Mouse (Mus musculus) stomach, embryonic 14.5 days (tissue): ENCODE results near the gene Vipas39. TPM values are rescaled to one million over a fixed set of nuclear protein-coding genes. Genes with fewer than 3 reads are reported as not detected.

Source experiments
- ATAC-seq: fragments of 200-750 bp; cut with Nextera tagmentation; 2 replicates; pipeline ENCODE4 v1.8.0; 2017; ENCODE audit warnings: low read depth, moderate TSS enrichment; ENCODE audit not compliant: insufficient number of reproducible peaks, insufficient read depth, low FRiP score
- H3K27ac ChIP-seq: fragments of 300-500 bp; sonication (generic); 2 replicates; pipeline ENCODE4 v1.5.1; 2014; ENCODE audit warnings: mild to moderate bottlenecking, low read length, moderate library complexity, mixed read lengths
- H3K27me3 ChIP-seq: fragments of 300-500 bp; sonication (generic); 2 replicates; pipeline ENCODE4 v1.6.1; 2014; ENCODE audit warnings: low read length, control low read depth, mixed read lengths; ENCODE audit not compliant: control insufficient read depth, insufficient read depth
- H3K36me3 ChIP-seq: fragments of 300-500 bp; sonication (generic); 2 replicates; pipeline ENCODE4 v1.6.1; 2014; ENCODE audit warnings: mild to moderate bottlenecking, control low read depth, low read length, moderate library complexity, mixed read lengths; ENCODE audit not compliant: control insufficient read depth, insufficient read depth
- H3K4me1 ChIP-seq: fragments of 300-500 bp; sonication (generic); 2 replicates; pipeline ENCODE4 v1.6.1; 2014; ENCODE audit warnings: low read length, control low read depth, mixed read lengths; ENCODE audit not compliant: control insufficient read depth, insufficient read depth
- H3K4me2 ChIP-seq: fragments of 300-500 bp; sonication (generic); replicated peaks from 2 replicates; pipeline ENCODE4 v1.6.1; 2014; ENCODE audit warnings: low read depth, low read length, control low read depth
- H3K4me3 ChIP-seq: fragments of 300-500 bp; sonication (generic); 2 replicates; pipeline ENCODE4 v1.5.1; 2014; ENCODE audit warnings: low read depth, low read length, control low read depth
- H3K9ac ChIP-seq: fragments of 300-500 bp; sonication (generic); replicated peaks from 2 replicates; pipeline ENCODE4 v1.6.1; 2014; ENCODE audit warnings: low read depth, mild to moderate bottlenecking, control low read depth, low read length, moderate library complexity, mixed read lengths
- H3K9me3 ChIP-seq: fragments of 300-500 bp; sonication (generic); 2 replicates; pipeline ENCODE4 v1.6.1; 2016; ENCODE audit warnings: low read depth, low read length, control low read depth; ENCODE audit not compliant: control insufficient read depth
- WGBS: fragments of 180-500 bp; shearing (Covaris S2); extraction: QIAGEN DNeasy Blood & Tissue Kit; methylation state at CpG from one replicate; pipeline ENCODE4 v1.1.7; 2014; 5-methylcytosine and 5-hydroxymethylcytosine counted together
- polyA plus RNA-seq: library from polyadenylated mRNA; unstranded; fragments of >200 nt; fragmentation: Nextera tagmentation; extraction: Ambion mirVana; gene quantifications from 2 replicates; pipeline ENCODE4 v1.2.1, GENCODE M21; 2014

The Vipas39 gene
- polyA plus RNA-seq, 1 experiment from 2014 or later, result 48.3 TPM

DNA sequence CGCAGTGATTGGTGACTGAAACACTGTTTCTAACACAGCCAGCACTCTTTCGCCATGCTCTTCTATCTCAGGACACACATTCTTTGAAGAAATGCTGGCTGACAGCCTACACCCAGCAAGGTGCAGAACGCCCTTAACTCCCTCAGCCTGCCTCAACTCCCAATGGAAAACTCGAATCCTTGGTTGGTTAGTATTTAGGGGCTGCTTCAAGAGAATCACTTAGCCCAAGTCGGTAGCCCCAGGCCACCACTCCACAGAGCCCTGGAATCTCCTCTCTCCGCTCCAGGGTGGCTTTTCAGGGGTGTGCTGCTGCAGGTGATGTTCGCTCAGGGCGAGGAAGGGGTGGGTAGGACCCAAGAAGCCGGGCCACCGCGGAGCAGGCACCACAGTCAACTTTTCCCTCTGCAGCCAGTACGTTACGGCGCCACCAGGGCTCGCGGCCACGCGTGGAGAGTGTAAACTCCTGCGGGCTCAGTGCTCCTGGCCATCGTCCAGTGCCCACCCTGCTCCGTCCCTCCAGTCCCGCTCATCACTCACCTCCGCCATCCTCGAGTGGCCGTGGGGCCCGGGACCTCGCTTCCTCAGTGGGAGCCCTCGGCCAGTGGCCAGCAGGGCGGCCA is 33.1 kb upstream of the Vipas39 start:
- WGBS, result 7% methylated on average over 29 of the region's 29 CpGs
- no peak overlapping the region for H3K27ac ChIP-seq
- peak; percentile 33; the same call in 1 of the 2 replicates for ATAC-seq
- peak overlapping the region; percentile 53 for H3K9ac ChIP-seq
- peak overlapping the region; percentile 58 for H3K4me3 ChIP-seq
- no peaks in the 10 kb centered on the region for H3K36me3 ChIP-seq
- H3K4me1 ChIP-seq, result peaks cover 5% of the 10 kb centered on the region; the same call in 1 of the 2 replicates
- H3K27me3 ChIP-seq, result 0 out of 2 replicates have a peak, but pooled peaks cover 4% of the 10 kb centered on the region
- no peaks in the 10 kb centered on the region for H3K9me3 ChIP-seq
- H3K4me2 ChIP-seq, result peak overlapping the region; percentile 97

DNA sequence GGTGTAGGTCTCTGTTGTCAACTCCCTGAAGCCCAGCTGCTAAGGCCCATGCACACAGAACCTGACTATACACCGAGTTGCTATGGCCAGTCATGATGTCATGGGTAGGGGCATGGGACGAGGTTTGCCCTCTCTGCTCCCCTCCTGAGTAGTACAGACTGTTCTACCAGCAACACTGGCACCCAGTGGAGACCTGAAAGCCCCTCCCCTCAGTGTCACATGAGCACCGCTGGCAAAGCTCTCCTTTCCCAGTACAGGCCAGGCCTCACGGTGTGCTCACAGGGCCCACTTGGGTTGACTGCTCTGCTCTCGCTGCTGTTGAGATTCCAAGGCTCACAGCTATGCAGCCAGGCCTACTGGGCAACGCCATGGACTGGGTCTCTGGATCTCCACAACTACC is 27.9 kb upstream of the Vipas39 start:
- ATAC-seq, result no peak
- no peak overlapping the region for H3K9ac ChIP-seq
- no peaks in the 10 kb centered on the region for H3K9me3 ChIP-seq
- H3K36me3 ChIP-seq, result no peaks in the 10 kb centered on the region
- H3K4me2 ChIP-seq, result no peak overlapping the region
- no peaks in the 10 kb centered on the region for H3K4me1 ChIP-seq
- H3K4me3 ChIP-seq, result no peak overlapping the region
- WGBS, result 65% methylated on average over 6 of the region's 6 CpGs
- no peak overlapping the region for H3K27ac ChIP-seq
- 0 out of 2 replicates have a peak, but pooled peaks cover 1% of the 10 kb centered on the region for H3K27me3 ChIP-seq

DNA sequence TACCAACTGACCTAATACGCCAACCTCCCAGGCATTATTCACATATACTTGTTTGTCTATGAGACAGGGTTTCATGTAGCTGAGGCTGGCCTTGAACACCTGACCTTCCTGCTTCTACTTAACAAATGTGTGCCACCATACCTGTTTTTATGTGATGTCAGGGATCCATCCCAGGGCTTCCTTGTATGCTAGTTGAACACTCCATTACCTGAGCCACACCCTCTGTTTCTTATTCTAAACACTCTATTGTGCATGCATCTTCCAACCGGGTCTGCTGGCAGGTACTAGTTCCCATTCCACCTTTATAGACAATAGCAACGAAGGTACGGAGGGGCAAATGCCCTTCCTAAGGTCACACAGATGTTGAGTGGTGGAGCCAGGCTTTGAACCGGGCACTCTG is 23.0 kb upstream of the Vipas39 start:
- Histone ChIP-seq H3K27ac (no peak overlapping the region), H3K4me1 (no peaks in the 10 kb centered on the region)

DNA sequence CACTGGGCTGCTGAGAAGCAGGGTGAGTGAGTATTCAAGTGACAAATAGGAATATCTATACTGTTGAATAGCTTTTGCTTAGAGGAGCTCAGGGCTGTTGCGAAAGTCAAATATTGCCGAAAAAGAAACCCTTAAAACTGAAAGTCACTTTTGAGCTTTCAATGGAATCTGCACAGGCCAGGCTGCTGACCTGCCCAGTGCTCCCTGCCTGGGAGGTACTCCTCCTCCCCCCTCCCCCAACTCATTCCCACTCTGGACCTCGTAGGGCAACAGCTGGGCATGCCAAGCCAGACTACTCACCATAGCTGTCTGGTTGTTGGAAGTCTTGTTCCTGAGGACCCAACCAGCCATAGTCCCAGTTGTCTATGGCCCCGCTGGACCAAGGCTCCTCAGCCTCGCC is 18.7 kb upstream of the Vipas39 start:
- H3K9me3 ChIP-seq, result no peaks in the 10 kb centered on the region
- no peak overlapping the region for H3K27ac ChIP-seq
- no peaks in the 10 kb centered on the region for H3K27me3 ChIP-seq
- no peak overlapping the region for H3K4me3 ChIP-seq
- ATAC-seq, result no peak
- H3K9ac ChIP-seq, result no peak overlapping the region
- no peaks in the 10 kb centered on the region for H3K36me3 ChIP-seq
- no peaks in the 10 kb centered on the region for H3K4me1 ChIP-seq
- 79% methylated on average over 5 of the region's 5 CpGs for WGBS
- no peak overlapping the region for H3K4me2 ChIP-seq

More for the DNA sequence above, 23.0 kb upstream of the Vipas39 start:
- Histone ChIP-seq H3K4me3 (no peak overlapping the region), H3K9ac (no peak overlapping the region), H3K4me2 (no peak overlapping the region), H3K27me3 (no peaks in the 10 kb centered on the region), H3K9me3 (no peaks in the 10 kb centered on the region), H3K36me3 (no peaks in the 10 kb centered on the region)
- WGBS, result 90% methylated on average over 5 of the region's 5 CpGs
- ATAC-seq, result no peak

DNA sequence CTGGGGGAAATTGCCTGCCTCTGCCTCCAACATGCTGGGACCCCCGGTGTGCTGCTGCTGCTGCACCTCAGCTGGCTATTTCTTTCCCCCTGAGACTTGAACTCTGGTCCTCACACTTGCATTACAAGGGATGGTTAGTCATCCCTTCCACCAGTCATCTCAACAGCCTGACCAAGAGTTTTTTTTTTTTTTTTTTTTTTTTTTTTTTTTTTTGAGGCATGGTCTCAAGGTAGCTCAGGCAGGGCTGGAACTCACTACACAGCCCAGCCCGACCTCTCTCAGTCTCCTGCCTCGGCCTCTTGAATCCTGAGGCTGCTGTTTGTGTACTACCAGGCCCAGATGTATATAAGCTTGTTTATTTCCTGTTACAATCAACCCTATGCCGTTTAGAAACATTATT is 18.2 kb upstream of the Vipas39 start:
- Histone ChIP-seq H3K4me3 (no peak overlapping the region), H3K9ac (no peak overlapping the region), H3K4me1 (no peaks in the 10 kb centered on the region), H3K27ac (no peak overlapping the region), H3K27me3 (no peaks in the 10 kb centered on the region), H3K9me3 (no peaks in the 10 kb centered on the region), H3K4me2 (no peak overlapping the region), H3K36me3 (no peaks in the 10 kb centered on the region)
- ATAC-seq, result no peak
- 71% methylated on average over 4 of the region's 4 CpGs for WGBS

DNA sequence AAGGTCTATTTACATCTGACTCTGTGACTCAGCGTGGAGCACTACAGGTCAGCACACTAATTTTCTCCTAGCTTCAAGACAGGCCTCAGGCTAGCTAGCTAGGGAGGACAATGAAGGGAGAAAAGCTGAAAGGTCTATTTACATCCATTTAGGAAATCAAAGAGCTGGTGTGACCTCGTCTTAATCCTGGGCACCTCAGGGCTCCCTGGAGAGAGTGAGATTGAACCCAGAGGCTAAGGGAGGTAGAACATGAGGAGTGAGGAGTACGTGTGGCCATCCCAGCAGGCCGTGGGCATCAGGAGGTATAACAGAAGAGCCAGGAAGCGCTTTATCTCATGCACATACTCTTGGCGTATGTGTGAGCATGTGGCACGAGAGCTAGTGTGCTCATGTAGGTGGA is 17.6 kb upstream of the Vipas39 start:
- no peak for ATAC-seq
- Histone ChIP-seq H3K27me3 (no peaks in the 10 kb centered on the region), H3K4me2 (no peak overlapping the region), H3K9me3 (no peaks in the 10 kb centered on the region), H3K36me3 (no peaks in the 10 kb centered on the region), H3K27ac (no peak overlapping the region), H3K4me1 (no peaks in the 10 kb centered on the region), H3K4me3 (no peak overlapping the region), H3K9ac (no peak overlapping the region)
- 72% methylated on average over 7 of the region's 7 CpGs for WGBS

DNA sequence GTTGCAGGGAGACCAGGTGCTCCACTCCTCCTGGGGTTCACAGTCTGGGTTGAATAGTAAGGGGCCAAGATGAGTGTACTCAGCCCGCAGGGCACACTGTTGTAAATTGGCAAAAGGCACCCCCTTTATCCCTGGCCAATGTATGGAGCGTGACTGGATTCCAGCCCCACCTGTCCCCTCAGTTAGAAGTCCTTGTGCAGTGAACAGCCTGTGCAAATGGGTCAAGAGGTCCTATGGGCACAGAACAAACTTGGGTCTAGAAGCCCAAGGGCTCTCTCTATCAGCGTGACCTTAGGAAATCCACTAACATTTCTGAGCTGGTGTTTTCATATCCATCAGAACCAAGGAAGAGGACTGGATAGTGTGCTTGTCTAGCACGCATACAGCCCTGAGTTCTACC is 16.7 kb upstream of the Vipas39 start:
- ATAC-seq, result no peak
- no peak overlapping the region for H3K9ac ChIP-seq
- no peaks in the 10 kb centered on the region for H3K27me3 ChIP-seq
- H3K9me3 ChIP-seq, result no peaks in the 10 kb centered on the region
- H3K36me3 ChIP-seq, result no peaks in the 10 kb centered on the region
- H3K27ac ChIP-seq, result no peak overlapping the region
- H3K4me3 ChIP-seq, result no peak overlapping the region
- no peak overlapping the region for H3K4me2 ChIP-seq
- H3K4me1 ChIP-seq, result 0 out of 2 replicates have a peak, but pooled peaks cover 5% of the 10 kb centered on the region
- 96% methylated on average over 4 of the region's 4 CpGs for WGBS

DNA sequence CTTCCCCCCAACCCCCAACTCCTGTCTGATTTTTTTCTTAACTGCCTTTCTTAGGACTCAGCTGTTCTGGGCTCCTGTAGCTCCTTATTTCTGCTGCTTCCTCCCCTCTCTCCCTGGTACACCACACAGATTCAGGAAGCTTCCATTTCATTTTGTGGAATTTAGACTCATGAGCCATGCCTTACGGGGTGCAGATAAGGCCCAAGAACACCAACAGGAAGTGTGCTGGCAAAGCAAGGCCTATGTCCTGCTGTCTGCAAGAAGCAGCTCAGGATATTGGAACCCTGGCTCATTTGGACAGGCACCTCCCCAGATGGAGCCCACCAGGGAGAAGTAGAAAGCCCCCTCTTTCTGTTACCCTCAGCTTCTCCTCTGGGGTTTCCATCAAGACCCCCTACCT is 15.7 kb upstream of the Vipas39 start:
- H3K4me2 ChIP-seq, result no peak overlapping the region
- H3K9ac ChIP-seq, result no peak overlapping the region
- no peaks in the 10 kb centered on the region for H3K27me3 ChIP-seq
- 82% methylated on average over 1 of the region's 1 CpGs for WGBS
- 0 out of 2 replicates have a peak, but pooled peaks cover 5% of the 10 kb centered on the region for H3K4me1 ChIP-seq
- no peak overlapping the region for H3K27ac ChIP-seq
- H3K4me3 ChIP-seq, result no peak overlapping the region
- 0 out of 2 replicates have a peak, but pooled peaks cover under 1% of the 10 kb centered on the region for H3K36me3 ChIP-seq
- no peaks in the 10 kb centered on the region for H3K9me3 ChIP-seq
- ATAC-seq, result no peak

DNA sequence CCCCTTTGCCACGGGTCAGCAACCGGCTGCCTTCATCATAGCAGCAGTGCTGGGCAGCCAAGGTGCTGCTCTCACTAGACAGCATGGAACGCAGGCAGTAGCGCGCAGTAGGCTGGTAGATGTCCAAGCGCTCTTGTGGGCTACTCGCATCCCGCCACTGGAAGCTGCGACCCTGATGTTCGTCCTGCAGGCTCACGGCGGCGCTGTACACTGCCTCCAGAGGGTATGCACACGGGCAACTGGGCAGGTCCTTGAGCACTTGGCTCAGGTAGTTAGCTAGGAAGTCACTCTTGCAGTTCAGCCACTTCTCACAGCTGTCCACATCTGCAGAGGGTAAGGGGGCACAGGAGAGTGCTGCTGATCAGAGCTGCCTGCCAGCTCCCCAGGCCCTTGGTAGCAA is 13.8 kb upstream of the Vipas39 start:
- ATAC-seq, result no peak
- 51% methylated on average over 14 of the region's 14 CpGs for WGBS

More for the DNA sequence above, 13.8 kb upstream of the Vipas39 start:
- H3K4me2 ChIP-seq, result no peak overlapping the region
- H3K27ac ChIP-seq, result no peak overlapping the region
- no peak overlapping the region for H3K4me3 ChIP-seq
- H3K4me1 ChIP-seq, result 0 out of 2 replicates have a peak, but pooled peaks cover 5% of the 10 kb centered on the region
- H3K36me3 ChIP-seq, result peaks cover 16% of the 10 kb centered on the region
- no peaks in the 10 kb centered on the region for H3K27me3 ChIP-seq
- H3K9me3 ChIP-seq, result no peaks in the 10 kb centered on the region
- H3K9ac ChIP-seq, result no peak overlapping the region
